Mouse (Mus musculus) ES-Bruce4 (cell line): ENCODE measurements at regions not wholly inside any gene's neighbourhood (a gene's known extent, or its start where the extent isn't known, plus 50 kb on each side); places are given as distances from the start of the nearest gene placed in this dataset.

Experiments
- H3K27ac ChIP-seq: 2 replicates; pipeline ENCODE4 v1.5.1; 2012; ENCODE audit warnings: low read length, inconsistent platforms; ENCODE audit not compliant: insufficient read depth
- H3K27me3 ChIP-seq: 2 replicates; pipeline ENCODE4 v1.6.1; 2012; ENCODE audit warnings: mild to moderate bottlenecking, low read length, inconsistent platforms; ENCODE audit not compliant: control insufficient read depth, poor library complexity, insufficient read depth, severe bottlenecking
- H3K36me3 ChIP-seq: 2 replicates; pipeline ENCODE4 v1.6.1; 2012; ENCODE audit warnings: inconsistent platforms, mild to moderate bottlenecking, low read length, moderate library complexity; ENCODE audit not compliant: control insufficient read depth, poor library complexity, insufficient read depth, severe bottlenecking
- H3K4me1 ChIP-seq: one replicate; pipeline ENCODE4 v1.8.1; 2011; ENCODE audit warnings: low read length; ENCODE audit not compliant: control insufficient read depth, insufficient read depth
- H3K4me3 ChIP-seq: 2 replicates; pipeline ENCODE4 v1.5.1; 2011; ENCODE audit warnings: low read depth, mild to moderate bottlenecking, low read length
- H3K9ac ChIP-seq: 2 replicates; pipeline ENCODE4 v1.6.1; 2012; ENCODE audit warnings: low read depth, mild to moderate bottlenecking, inconsistent platforms; ENCODE audit not compliant: poor library complexity, severe bottlenecking
- H3K9me3 ChIP-seq: replicated peaks from 2 replicates; pipeline ENCODE4 v1.6.1; 2012; ENCODE audit warnings: mild to moderate bottlenecking, low read length, inconsistent platforms; ENCODE audit not compliant: control insufficient read depth, poor library complexity, insufficient read depth, severe bottlenecking
- CTCF ChIP-seq: IDR thresholded peaks from one replicate; pipeline ENCODE4 v1.8.1; 2011; ENCODE audit warnings: low read depth, low read length
- EP300 ChIP-seq: IDR thresholded peaks from 2 replicates; pipeline ENCODE4 v1.6.1; 2011; ENCODE audit warnings: low read depth, low read length; ENCODE audit not compliant: insufficient read depth
- POLR2A ChIP-seq: IDR thresholded peaks from one replicate; pipeline ENCODE4 v1.8.1; 2011; ENCODE audit warnings: low read length; ENCODE audit not compliant: insufficient read depth

DNA sequence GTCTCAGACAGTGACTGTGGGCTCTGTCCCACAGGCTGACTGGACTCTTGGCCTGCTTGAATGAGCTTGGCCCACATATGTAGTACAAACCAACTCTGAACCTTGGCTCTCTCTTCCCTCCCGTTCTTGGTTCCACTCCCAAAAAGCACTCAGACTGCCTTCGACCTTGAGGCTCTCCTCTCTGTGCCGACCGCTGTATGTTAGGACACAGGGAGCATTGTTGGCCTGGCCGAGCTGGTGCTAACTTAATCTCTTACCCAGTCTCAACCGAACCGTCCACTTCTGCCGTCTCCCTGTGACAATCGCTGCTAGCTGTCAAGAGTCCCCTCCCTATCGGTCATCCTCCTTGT, 123.8 kb downstream of the Gm10131 start:
- H3K36me3 ChIP-seq, result no peaks in the 10 kb centered on the region
- TF ChIP-seq POLR2A, result no peak
- no peak for TF ChIP-seq CTCF
- TF ChIP-seq EP300, result no peak
- no peaks in the 10 kb centered on the region for H3K4me1 ChIP-seq
- H3K27ac ChIP-seq, result no peak overlapping the region
- no peak overlapping the region for H3K4me3 ChIP-seq
- H3K9me3 ChIP-seq, result no peaks in the 10 kb centered on the region
- no peak overlapping the region for H3K9ac ChIP-seq
- H3K27me3 ChIP-seq, result no peaks in the 10 kb centered on the region

DNA sequence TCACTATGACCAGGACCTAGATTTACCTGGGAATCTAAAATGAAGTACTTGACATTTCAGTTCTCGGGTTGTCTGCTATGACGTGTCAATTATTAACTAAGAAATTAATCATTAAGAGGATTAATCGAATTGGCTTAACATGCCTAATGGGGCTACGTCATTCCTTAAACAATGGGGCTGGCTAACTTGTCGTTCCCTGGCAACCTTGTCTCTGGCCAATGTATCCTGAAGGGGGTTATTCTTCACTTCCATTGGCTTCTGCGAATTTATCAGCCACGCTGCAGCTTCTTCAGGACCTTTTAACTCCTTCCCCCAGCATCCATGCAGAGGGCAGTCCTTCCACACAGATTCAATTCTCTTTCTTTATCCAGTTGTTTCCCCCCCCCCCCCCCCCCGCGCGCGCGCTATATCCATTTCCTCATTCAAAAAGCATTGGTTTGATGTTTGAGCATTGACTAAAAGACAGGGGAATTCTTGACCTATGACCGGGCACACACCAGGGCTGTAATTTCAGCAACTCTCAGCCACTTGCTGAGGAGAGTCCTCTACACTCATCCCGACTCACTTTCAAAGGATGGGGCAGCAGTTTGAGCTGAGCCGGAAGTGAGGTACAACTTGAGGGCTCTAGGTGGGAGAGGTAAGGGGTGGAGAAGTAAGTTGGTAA, 124.3 kb downstream of the Gm10131 start:
- H3K9me3 ChIP-seq, result no peaks in the 10 kb centered on the region
- no peaks in the 10 kb centered on the region for H3K4me1 ChIP-seq
- no peak overlapping the region for H3K27ac ChIP-seq
- H3K36me3 ChIP-seq, result no peaks in the 10 kb centered on the region
- H3K27me3 ChIP-seq, result no peaks in the 10 kb centered on the region
- no peak overlapping the region for H3K9ac ChIP-seq
- TF ChIP-seq CTCF, result no peak
- TF ChIP-seq POLR2A, result no peak
- no peak for TF ChIP-seq EP300
- H3K4me3 ChIP-seq, result no peak overlapping the region

DNA sequence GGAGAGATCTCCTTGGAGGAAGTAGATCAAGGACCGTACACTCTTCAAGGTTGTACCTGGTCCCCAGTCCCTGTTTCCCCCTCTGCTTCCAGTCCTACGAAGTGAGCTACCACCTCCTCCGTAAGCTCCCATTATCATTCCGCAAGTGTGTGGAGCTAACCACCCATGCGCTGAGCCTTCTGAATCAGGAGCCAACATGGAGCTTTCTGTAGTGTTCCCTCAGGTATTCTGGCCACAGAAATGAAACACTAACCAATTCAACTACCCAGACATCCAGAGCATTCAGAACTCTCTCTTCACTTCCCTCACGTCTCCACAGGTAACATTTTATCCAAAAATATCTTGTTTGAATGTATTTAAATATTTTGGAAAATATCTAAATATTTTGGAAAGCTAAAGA, 124.9 kb downstream of the Gm10131 start:
- Histone ChIP-seq H3K27ac (no peak overlapping the region), H3K4me1 (no peaks in the 10 kb centered on the region), H3K36me3 (no peaks in the 10 kb centered on the region), H3K27me3 (no peaks in the 10 kb centered on the region), H3K9ac (no peak overlapping the region), H3K4me3 (no peak overlapping the region), H3K9me3 (no peaks in the 10 kb centered on the region)
- no peak for TF ChIP-seq CTCF
- no peak for TF ChIP-seq EP300
- no peak for TF ChIP-seq POLR2A

DNA sequence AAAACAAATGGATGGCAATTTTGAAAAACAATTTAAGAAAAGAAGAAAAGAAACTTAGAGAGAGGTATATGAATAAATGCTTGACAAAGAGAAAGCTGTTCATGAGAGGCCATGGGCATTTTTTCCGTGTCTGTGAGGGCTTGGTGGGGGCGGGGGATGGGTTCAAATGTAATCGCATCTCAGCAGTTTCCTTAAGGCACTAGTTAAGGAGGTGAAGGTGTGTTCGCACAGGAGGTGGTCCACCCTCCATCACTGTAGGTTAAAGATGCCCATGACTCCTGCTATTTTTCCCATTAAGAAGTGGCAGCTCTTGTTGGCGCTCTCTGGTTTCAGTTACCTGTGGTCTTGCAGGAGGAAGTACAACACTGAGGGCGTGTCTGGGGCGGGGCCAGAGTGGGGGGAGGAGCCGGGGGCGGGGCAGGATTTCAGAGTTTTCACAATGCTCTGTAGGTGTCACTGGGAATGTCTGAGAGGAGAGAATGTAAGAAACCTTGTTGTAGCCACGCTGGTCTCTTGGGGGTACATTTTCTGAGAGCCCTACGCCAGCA, 126.0 kb downstream of the Gm10131 start:
- Histone ChIP-seq H3K4me1 (no peaks in the 10 kb centered on the region), H3K4me3 (peak overlapping the region; percentile 63), H3K36me3 (no peaks in the 10 kb centered on the region), H3K9me3 (no peaks in the 10 kb centered on the region), H3K27ac (0 out of 2 replicates have a peak overlapping the region, but pooled peaks have one; percentile 34), H3K27me3 (no peaks in the 10 kb centered on the region), H3K9ac (peak overlapping the region; percentile 33; the same call in 1 of the 2 replicates)
- peak; percentile 63 for TF ChIP-seq POLR2A
- no peak for TF ChIP-seq EP300
- TF ChIP-seq CTCF, result no peak

DNA sequence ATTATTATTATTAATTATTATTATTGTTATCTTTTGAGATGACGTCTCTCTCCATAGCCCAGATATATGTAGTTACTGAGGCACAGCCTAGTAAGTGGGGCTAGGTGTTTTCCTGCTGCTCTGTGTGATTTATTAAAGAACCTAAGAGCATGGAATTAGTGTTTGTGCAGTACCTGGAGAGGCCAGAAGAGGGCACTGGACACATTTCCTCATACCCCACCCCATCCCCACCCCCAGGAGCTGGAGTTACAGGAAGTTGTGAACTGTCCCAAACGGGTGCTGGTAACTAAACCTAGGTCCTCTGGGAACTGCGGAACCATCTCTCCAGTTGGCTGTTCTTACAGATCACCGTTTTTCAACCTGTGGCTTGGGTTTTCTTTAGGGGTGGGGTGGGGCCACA, 129.9 kb downstream of the Gm10131 start:
- H3K9me3 ChIP-seq, result no peaks in the 10 kb centered on the region
- no peaks in the 10 kb centered on the region for H3K27me3 ChIP-seq
- no peaks in the 10 kb centered on the region for H3K36me3 ChIP-seq
- no peaks in the 10 kb centered on the region for H3K4me1 ChIP-seq
- H3K9ac ChIP-seq, result peak overlapping the region; percentile 59; the same call in 1 of the 2 replicates
- peak; percentile 57 for TF ChIP-seq CTCF
- TF ChIP-seq EP300, result no peak
- peak overlapping the region; percentile 43 for H3K4me3 ChIP-seq
- peak overlapping the region; percentile 84 for H3K27ac ChIP-seq

DNA sequence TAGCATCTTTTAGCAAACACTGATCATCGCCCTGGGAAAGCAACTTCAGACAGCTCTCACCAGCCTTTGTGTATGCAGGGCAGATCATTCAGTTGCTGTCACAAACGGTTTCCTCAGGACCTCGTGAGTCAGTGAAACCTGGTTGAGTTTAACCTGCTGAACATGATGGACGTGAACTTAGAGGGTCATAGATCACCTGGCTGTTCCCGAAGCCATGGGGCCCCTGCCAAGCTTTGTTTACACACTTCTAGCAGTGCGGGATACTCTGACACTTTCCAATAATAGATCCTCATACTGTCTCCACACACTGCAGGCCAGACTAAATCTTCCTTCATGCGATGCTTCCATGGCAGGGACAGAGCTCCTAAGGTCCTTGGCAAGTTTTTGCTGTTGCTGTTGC, 130.5 kb downstream of the Gm10131 start:
- Histone ChIP-seq H3K4me3 (no peak overlapping the region), H3K4me1 (no peaks in the 10 kb centered on the region), H3K27ac (no peak overlapping the region), H3K36me3 (no peaks in the 10 kb centered on the region), H3K9ac (no peak overlapping the region), H3K27me3 (no peaks in the 10 kb centered on the region), H3K9me3 (no peaks in the 10 kb centered on the region)
- no peak for TF ChIP-seq CTCF
- no peak for TF ChIP-seq POLR2A
- no peak for TF ChIP-seq EP300
